8 mouse cellular contexts compared by ENCODE assay signal in the genomic region with DNA sequence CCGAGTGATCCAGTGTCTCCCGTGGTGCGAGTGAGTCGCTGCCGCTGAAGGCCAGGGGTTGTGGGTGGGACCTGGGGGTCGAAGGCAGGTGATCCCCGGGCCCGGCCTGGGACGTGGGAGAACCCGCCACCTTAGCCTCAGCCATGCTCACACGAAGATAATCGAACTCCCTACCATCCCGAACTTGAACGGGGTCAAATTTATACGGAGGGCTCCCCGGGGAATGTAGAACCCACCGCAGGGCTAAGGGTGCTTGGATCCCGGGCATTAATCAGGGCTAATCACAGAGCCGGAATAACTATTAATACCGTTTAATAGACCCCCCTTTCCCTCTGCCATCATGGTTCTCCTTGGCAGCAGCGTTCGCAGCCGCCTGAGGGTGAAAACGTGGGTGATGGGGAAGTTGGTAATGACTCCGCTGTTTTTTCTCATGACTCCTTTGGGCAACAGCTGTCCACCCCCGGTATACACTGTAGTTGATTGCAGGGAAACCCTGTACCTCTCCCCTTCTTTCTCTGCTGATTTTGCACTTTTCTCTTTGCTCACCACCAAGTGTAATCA. TPM values are rescaled to one million over a fixed set of nuclear protein-coding genes. Genes with fewer than 3 reads are reported as not detected.
DNase-seq lines count a peak whose midpoint lies in the region; ATAC-seq and TF ChIP-seq lines count a peak whose summit lies in the region.

No protein-coding gene starts in this region.

- no peaks in the 10 kb centered on the region for H3K9me3 ChIP-seq in hindbrain, embryonic 10.5 days
- H3K9me3 ChIP-seq in limb, embryonic 13.5 days: no peaks in the 10 kb centered on the region
- H3K9me3 ChIP-seq in midbrain, embryonic 12.5 days: no peaks in the 10 kb centered on the region

- no peak for ATAC-seq in CD4-positive, CD25-positive, alpha-beta regulatory T cell, adult 4 months
- no peak for ATAC-seq in limb, embryonic 13.5 days (ENCODE audit: low FRiP score, low read depth)
- no peak for ATAC-seq in midbrain, embryonic 12.5 days (ENCODE audit: low FRiP score, low read depth)

- H3K27me3 ChIP-seq in hindbrain, embryonic 10.5 days (ENCODE audit: insufficient read depth, poor library complexity, severe bottlenecking): no peaks in the 10 kb centered on the region
- no peaks in the 10 kb centered on the region for H3K27me3 ChIP-seq in limb, embryonic 13.5 days
- no peaks in the 10 kb centered on the region for H3K27me3 ChIP-seq in midbrain, embryonic 12.5 days
- H3K27me3 ChIP-seq in splenic B cell, adult 2 months (ENCODE audit: control insufficient read depth, insufficient read depth, low read length, poor library complexity, severe bottlenecking): no peaks in the 10 kb centered on the region

- DNase-seq in CD4-positive, CD25-positive, alpha-beta regulatory T cell, adult 2 months (ENCODE audit: low read depth, low spot score): peak; percentile 55
- peak; percentile 24 for DNase-seq in hindbrain, embryonic 10.5 days (ENCODE audit: low spot score)
- DNase-seq in splenic B cell, adult 2 months (ENCODE audit: low read depth, low spot score): peak; percentile 61

- no peak for TF ChIP-seq CTCF in bone marrow, adult 2 months (IDR thresholded peaks at IDR 0.05; ENCODE audit: control insufficient read depth, insufficient read depth, low read length)
- no peak for TF ChIP-seq CTCF in embryonic fibroblast, embryonic 13.5 days (IDR thresholded peaks at IDR 0.05; ENCODE audit: borderline replicate concordance, insufficient read depth, low read length)

- peak overlapping the region; percentile 85 for H3K4me2 ChIP-seq in limb, embryonic 13.5 days (replicated peaks)
- peak overlapping the region; percentile 86 for H3K4me2 ChIP-seq in midbrain, embryonic 12.5 days (replicated peaks)

- H3K9ac ChIP-seq in limb, embryonic 13.5 days: peak overlapping the region; percentile 99
- H3K9ac ChIP-seq in midbrain, embryonic 12.5 days (replicated peaks): peak overlapping the region; percentile 95

- peaks cover 26% of the 10 kb centered on the region for H3K36me3 ChIP-seq in hindbrain, embryonic 10.5 days
- peaks cover 17% of the 10 kb centered on the region for H3K36me3 ChIP-seq in limb, embryonic 13.5 days
- H3K36me3 ChIP-seq in midbrain, embryonic 12.5 days: peaks cover 12% of the 10 kb centered on the region
- peaks cover 6% of the 10 kb centered on the region; the same call in 1 of the 2 replicates for H3K36me3 ChIP-seq in splenic B cell, adult 2 months (ENCODE audit: control insufficient read depth, insufficient read depth, low read length, poor library complexity, severe bottlenecking)

- under 1% methylated on average over 26 of the region's 26 CpGs for WGBS in bone marrow, adult 2 months
- WGBS in hindbrain, embryonic 10.5 days: under 1% methylated on average over 26 of the region's 26 CpGs
- WGBS in limb, embryonic 13.5 days: under 1% methylated on average over 26 of the region's 26 CpGs
- 0% methylated on average over 26 of the region's 26 CpGs for WGBS in midbrain, embryonic 12.5 days

- TF ChIP-seq POLR2A in bone marrow, adult 2 months (IDR thresholded peaks at IDR 0.05; ENCODE audit: borderline replicate concordance, control insufficient read depth, low read depth, low read length): peak; percentile 19; the same call in 1 of the 2 replicates
- no peak; the same call in 1 of the 2 replicates for TF ChIP-seq POLR2A in embryonic fibroblast, embryonic 13.5 days (IDR thresholded peaks at IDR 0.05; ENCODE audit: low read depth, low read length)

- peaks cover 1% of the 10 kb centered on the region; the same call in 1 of the 2 replicates for H3K4me1 ChIP-seq in bone marrow, adult 2 months (ENCODE audit: control insufficient read depth, insufficient read depth, low read length)
- peaks cover 4% of the 10 kb centered on the region for H3K4me1 ChIP-seq in embryonic fibroblast, embryonic 13.5 days (ENCODE audit: control insufficient read depth, insufficient read depth, low read length)
- peaks cover 33% of the 10 kb centered on the region for H3K4me1 ChIP-seq in hindbrain, embryonic 10.5 days (replicated peaks)
- H3K4me1 ChIP-seq in limb, embryonic 13.5 days: peaks cover 25% of the 10 kb centered on the region
- peaks cover 23% of the 10 kb centered on the region for H3K4me1 ChIP-seq in midbrain, embryonic 12.5 days

- H3K4me3 ChIP-seq in bone marrow, adult 2 months (replicated peaks; ENCODE audit: control insufficient read depth, low read depth, low read length): peak overlapping the region; percentile 72
- peak overlapping the region; percentile 100 for H3K4me3 ChIP-seq in embryonic fibroblast, embryonic 13.5 days (ENCODE audit: insufficient read depth, low read length)
- H3K4me3 ChIP-seq in hindbrain, embryonic 10.5 days: peak overlapping the region; percentile 97
- peak overlapping the region; percentile 99 for H3K4me3 ChIP-seq in limb, embryonic 13.5 days
- H3K4me3 ChIP-seq in midbrain, embryonic 12.5 days: peak overlapping the region; percentile 99

- peak overlapping the region; percentile 61 for H3K27ac ChIP-seq in bone marrow, adult 2 months (ENCODE audit: control insufficient read depth, insufficient read depth, low read depth, low read length, poor library complexity)
- H3K27ac ChIP-seq in embryonic fibroblast, embryonic 13.5 days (ENCODE audit: insufficient read depth, low read length): no peak overlapping the region
- peak overlapping the region; percentile 99 for H3K27ac ChIP-seq in hindbrain, embryonic 10.5 days
- peak overlapping the region; percentile 100; the same call in 1 of the 2 replicates for H3K27ac ChIP-seq in limb, embryonic 13.5 days
- H3K27ac ChIP-seq in midbrain, embryonic 12.5 days (replicated peaks): peak overlapping the region; percentile 98

RNA-seq across cellular contexts. Expression of a gene that starts 0.8 kb away (rescaled TPM):
- polyA plus RNA-seq in CD4-positive, CD25-positive, alpha-beta regulatory T cell, adult 4 months (2017; shearing (Covaris generic)): 10 to 100 TPM; 24.0 to 51.6 TPM
- 67.8 and 76.9 TPM in 2 replicates for polyA plus RNA-seq in bone marrow, adult 2 months (2011; ENCODE audit: insufficient read depth, insufficient read length, low replicate concordance, missing spikeins)
- 125 and 165 TPM in 2 replicates for polyA plus RNA-seq in embryonic fibroblast, embryonic 13.5 days (2011; ENCODE audit: insufficient read length, low read depth, missing spikeins)
- polyA plus RNA-seq in hindbrain, embryonic 10.5 days (2016; fragmentation: Nextera tagmentation; extraction: Ambion mirVana): 10.4 and 10.9 TPM in 2 replicates
- polyA plus RNA-seq in limb, embryonic 13.5 days (2015; fragmentation: Nextera tagmentation; extraction: Ambion mirVana): 16.0 and 16.9 TPM in 2 replicates
- polyA plus RNA-seq in midbrain, embryonic 12.5 days (2016; fragmentation: Nextera tagmentation; extraction: Ambion mirVana): 21.2 and 21.5 TPM in 2 replicates

RNA-seq across cellular contexts. Expression of a gene that starts 29.1 kb away (rescaled TPM):
- 10 to 100 TPM; 59.1 to 69.9 TPM for polyA plus RNA-seq in CD4-positive, CD25-positive, alpha-beta regulatory T cell, adult 4 months (2017; shearing (Covaris generic))
- polyA plus RNA-seq in bone marrow, adult 2 months (2011; ENCODE audit: insufficient read depth, insufficient read length, low replicate concordance, missing spikeins): 19.8 and 37.3 TPM in 2 replicates
- polyA plus RNA-seq in embryonic fibroblast, embryonic 13.5 days (2011; ENCODE audit: insufficient read length, low read depth, missing spikeins): 49.0 and 54.7 TPM in 2 replicates
- 56.5 and 62.3 TPM in 2 replicates for polyA plus RNA-seq in hindbrain, embryonic 10.5 days (2016; fragmentation: Nextera tagmentation; extraction: Ambion mirVana)
- 64.2 and 66.8 TPM in 2 replicates for polyA plus RNA-seq in limb, embryonic 13.5 days (2015; fragmentation: Nextera tagmentation; extraction: Ambion mirVana)
- polyA plus RNA-seq in midbrain, embryonic 12.5 days (2016; fragmentation: Nextera tagmentation; extraction: Ambion mirVana): 47.5 and 49.0 TPM in 2 replicates

RNA-seq across cellular contexts. Expression of a gene that starts 29.3 kb away (rescaled TPM):
- polyA plus RNA-seq in CD4-positive, CD25-positive, alpha-beta regulatory T cell, adult 4 months (2017; shearing (Covaris generic)): 10 to 100 TPM; 17.6 to 19.8 TPM
- 26.5 and 37.7 TPM in 2 replicates for polyA plus RNA-seq in bone marrow, adult 2 months (2011; ENCODE audit: insufficient read depth, insufficient read length, low replicate concordance, missing spikeins)
- 36.3 and 41.3 TPM in 2 replicates for polyA plus RNA-seq in embryonic fibroblast, embryonic 13.5 days (2011; ENCODE audit: insufficient read length, low read depth, missing spikeins)
- polyA plus RNA-seq in hindbrain, embryonic 10.5 days (2016; fragmentation: Nextera tagmentation; extraction: Ambion mirVana): 64.4 and 74.7 TPM in 2 replicates
- polyA plus RNA-seq in limb, embryonic 13.5 days (2015; fragmentation: Nextera tagmentation; extraction: Ambion mirVana): 53.8 and 55.2 TPM in 2 replicates
- polyA plus RNA-seq in midbrain, embryonic 12.5 days (2016; fragmentation: Nextera tagmentation; extraction: Ambion mirVana): 69.3 and 69.7 TPM in 2 replicates

RNA-seq across cellular contexts. Expression of a gene that starts 40.5 kb away (rescaled TPM):
- polyA plus RNA-seq in CD4-positive, CD25-positive, alpha-beta regulatory T cell, adult 4 months (2017; shearing (Covaris generic)): 10 to 100 TPM; 26.7 to 30.0 TPM
- 91.4 and 105 TPM in 2 replicates for polyA plus RNA-seq in bone marrow, adult 2 months (2011; ENCODE audit: insufficient read depth, insufficient read length, low replicate concordance, missing spikeins)
- polyA plus RNA-seq in embryonic fibroblast, embryonic 13.5 days (2011; ENCODE audit: insufficient read length, low read depth, missing spikeins): 20.9 and 33.8 TPM in 2 replicates
- 134 and 184 TPM in 2 replicates for polyA plus RNA-seq in hindbrain, embryonic 10.5 days (2016; fragmentation: Nextera tagmentation; extraction: Ambion mirVana)
- polyA plus RNA-seq in limb, embryonic 13.5 days (2015; fragmentation: Nextera tagmentation; extraction: Ambion mirVana): 97.9 and 101 TPM in 2 replicates
- 92.5 and 95.8 TPM in 2 replicates for polyA plus RNA-seq in midbrain, embryonic 12.5 days (2016; fragmentation: Nextera tagmentation; extraction: Ambion mirVana)

RNA-seq across cellular contexts. Expression of a gene that starts 42.7 kb away (rescaled TPM):
- 1 to 10 TPM in 1 of 2 experiments, under 1 TPM in 1; 0.19 to 1.7 TPM for polyA plus RNA-seq in CD4-positive, CD25-positive, alpha-beta regulatory T cell, adult 4 months (2017; shearing (Covaris generic))
- not detected in 2 replicates for polyA plus RNA-seq in bone marrow, adult 2 months (2011; ENCODE audit: insufficient read depth, insufficient read length, low replicate concordance, missing spikeins)
- polyA plus RNA-seq in embryonic fibroblast, embryonic 13.5 days (2011; ENCODE audit: insufficient read length, low read depth, missing spikeins): 0.51 TPM in 1 of 2 replicates, not detected in the other
- polyA plus RNA-seq in hindbrain, embryonic 10.5 days (2016; fragmentation: Nextera tagmentation; extraction: Ambion mirVana): 0.60 and 0.78 TPM in 2 replicates
- polyA plus RNA-seq in limb, embryonic 13.5 days (2015; fragmentation: Nextera tagmentation; extraction: Ambion mirVana): 0.06 and 0.08 TPM in 2 replicates
- polyA plus RNA-seq in midbrain, embryonic 12.5 days (2016; fragmentation: Nextera tagmentation; extraction: Ambion mirVana): 1.8 and 2.0 TPM in 2 replicates
